Mouse (Mus musculus) heart, postnatal 0 days (tissue): ENCODE data around the gene Zbtb8b.
"Not testable (repeated sequence)": the region's sequence is repeated elsewhere in the genome, so short reads cannot be mapped to it uniquely, and the experiment has no call there.

Source experiments
- CTCF ChIP-seq: IDR thresholded peaks from 2 replicates; pipeline ENCODE4 v1.5.1; 2016; ENCODE audit warnings: antibody characterized with exemption, control low read depth, low read depth
- EP300 ChIP-seq: IDR thresholded peaks from 2 replicates; pipeline ENCODE4 v1.6.1; 2016; ENCODE audit warnings: antibody characterized with exemption, low read depth

- TF ChIP-seq CTCF, EP300: not testable (repeated sequence)
These were observed 30.1 kb downstream of the Zbtb8b start for GRCm38 (mm10) chr4:129410532-129410931.
